Mouse (Mus musculus) cerebellum, adult 2 months (tissue): ENCODE data around the gene Ephb6. TPM values are rescaled to one million over a fixed set of nuclear protein-coding genes. Genes with fewer than 3 reads are reported as not detected.

Experiments
- DNase-seq, 2 experiments: peaks; one replicate each; pipeline ENCODE4 v3.0.0; 2021
- H3K27ac ChIP-seq: fragments of 200-500 bp; 2 replicates; pipeline ENCODE4 v1.5.1; 2012; ENCODE audit warnings: low read length, control low read depth, inconsistent platforms; ENCODE audit not compliant: insufficient read depth
- H3K27me3 ChIP-seq: fragments of 200-500 bp; 2 replicates; pipeline ENCODE4 v1.6.1; 2012; ENCODE audit warnings: inconsistent platforms, mild to moderate bottlenecking, low read length, moderate library complexity; ENCODE audit not compliant: control insufficient read depth, insufficient read depth
- H3K4me1 ChIP-seq: fragments of 200-500 bp; 2 replicates; pipeline ENCODE4 v1.6.1; 2011; ENCODE audit warnings: low read length; ENCODE audit not compliant: control insufficient read depth, insufficient read depth
- H3K4me3 ChIP-seq: fragments of 200-500 bp; replicated peaks from 2 replicates; pipeline ENCODE3; 2011; ENCODE audit warnings: mild to moderate bottlenecking, low read depth, low read length, control low read depth; ENCODE audit not compliant: insufficient read depth
- CTCF ChIP-seq: fragments of 200-500 bp; IDR thresholded peaks from 2 replicates; pipeline ENCODE4 v1.5.1; 2011; ENCODE audit warnings: low read depth, mild to moderate bottlenecking, control low read depth, low read length, moderate library complexity, borderline replicate concordance; ENCODE audit not compliant: insufficient read depth
- POLR2A ChIP-seq: fragments of 200-500 bp; IDR thresholded peaks from 2 replicates; pipeline ENCODE4 v1.6.1; 2011; ENCODE audit warnings: low read length, control low read depth, borderline replicate concordance; ENCODE audit not compliant: insufficient read depth
- WGBS: fragments of 180-500 bp; shearing (Covaris S2); methylation state at CpG from one replicate; pipeline ENCODE4 v1.1.7; 2018; 5-methylcytosine and 5-hydroxymethylcytosine counted together
- polyA plus RNA-seq: library from polyadenylated mRNA; depleted of rRNA; stranded (reverse); fragments of >200 nt; gene quantifications from 2 replicates; pipeline ENCODE4 v1.2.3, GENCODE M21; 2012

Gene Ephb6
- polyA plus RNA-seq, 1 experiment, result 27.4 TPM

- Histone ChIP-seq H3K27ac (no peak overlapping the region), H3K27me3 (no peaks in the 10 kb centered on the region), H3K4me3 (no peak overlapping the region), H3K4me1 (no peaks in the 10 kb centered on the region)
- WGBS, result 58% methylated on average over 1 of the region's 1 CpGs
- DNase-seq, result no peak
- TF ChIP-seq CTCF, result no peak
- no peak for TF ChIP-seq POLR2A
Observed at GRCm38 (mm10) chr6:41565261-41565660, 40.0 kb upstream of the Ephb6 start.

GRCm38 (mm10) chr6:41566965-41567364 is 38.3 kb upstream of the Ephb6 start:
- Histone ChIP-seq H3K4me3 (no peak overlapping the region), H3K27ac (no peak overlapping the region), H3K27me3 (no peaks in the 10 kb centered on the region), H3K4me1 (no peaks in the 10 kb centered on the region)
- DNase-seq, result no peak
- TF ChIP-seq CTCF, result no peak
- no peak for TF ChIP-seq POLR2A
- WGBS, result 83% methylated on average over 4 of the region's 4 CpGs

- no peak for DNase-seq
- H3K4me3 ChIP-seq, result no peak overlapping the region
- 73% methylated on average over 3 of the region's 3 CpGs for WGBS
- H3K27ac ChIP-seq, result no peak overlapping the region
- no peaks in the 10 kb centered on the region for H3K27me3 ChIP-seq
- TF ChIP-seq CTCF, result no peak
- TF ChIP-seq POLR2A, result no peak
- H3K4me1 ChIP-seq, result no peaks in the 10 kb centered on the region
Observed at GRCm38 (mm10) chr6:41569078-41569477, 36.2 kb upstream of the Ephb6 start.

- WGBS, result 37% methylated on average over 5 of the region's 5 CpGs
- TF ChIP-seq POLR2A (no peak), CTCF (no peak)
- no peak for DNase-seq
Observed at GRCm38 (mm10) chr6:41576526-41577097, 28.7 kb upstream of the Ephb6 start.

GRCm38 (mm10) chr6:41577297-41577696 is 28.0 kb upstream of the Ephb6 start:
- Histone ChIP-seq H3K4me1 (no peaks in the 10 kb centered on the region), H3K4me3 (no peak overlapping the region), H3K27me3 (no peaks in the 10 kb centered on the region), H3K27ac (no peak overlapping the region)
- no peak for DNase-seq
- WGBS, result 6% methylated on average over 5 of the region's 5 CpGs
- TF ChIP-seq POLR2A (no peak), CTCF (no peak)

More at GRCm38 (mm10) chr6:41576526-41577097, 28.7 kb upstream of the Ephb6 start:
- H3K4me3 ChIP-seq, result no peak overlapping the region
- H3K4me1 ChIP-seq, result no peaks in the 10 kb centered on the region
- H3K27me3 ChIP-seq, result no peaks in the 10 kb centered on the region
- no peak overlapping the region for H3K27ac ChIP-seq

- no peak overlapping the region for H3K4me3 ChIP-seq
- no peaks in the 10 kb centered on the region for H3K27me3 ChIP-seq
- H3K4me1 ChIP-seq, result no peaks in the 10 kb centered on the region
- H3K27ac ChIP-seq, result no peak overlapping the region
- DNase-seq, result no peak
- 62% methylated on average over 7 of the region's 7 CpGs for WGBS
- TF ChIP-seq CTCF, result no peak
- TF ChIP-seq POLR2A, result no peak
Observed at GRCm38 (mm10) chr6:41581295-41581694, 24.0 kb upstream of the Ephb6 start.

GRCm38 (mm10) chr6:41582189-41582588 is 23.1 kb upstream of the Ephb6 start:
- DNase-seq, result no peak
- Histone ChIP-seq H3K4me1 (no peaks in the 10 kb centered on the region), H3K4me3 (no peak overlapping the region), H3K27me3 (no peaks in the 10 kb centered on the region), H3K27ac (no peak overlapping the region)
- no peak for TF ChIP-seq POLR2A
- WGBS, result 90% methylated on average over 1 of the region's 1 CpGs

- DNase-seq, result peak; percentile 10 to 27
- Histone ChIP-seq H3K4me3 (peak overlapping the region; percentile 51), H3K27me3 (no peaks in the 10 kb centered on the region), H3K4me1 (no peaks in the 10 kb centered on the region), H3K27ac (no peak overlapping the region)
- TF ChIP-seq POLR2A, result no peak
- peak; percentile 17; the same call in 1 of the 2 replicates for TF ChIP-seq CTCF
- under 1% methylated on average over 23 of the region's 23 CpGs for WGBS
Observed at GRCm38 (mm10) chr6:41604401-41605050, 756 bp upstream of the Ephb6 start.
